1 mouse cellular context compared by ENCODE assay signal in the genomic region with DNA sequence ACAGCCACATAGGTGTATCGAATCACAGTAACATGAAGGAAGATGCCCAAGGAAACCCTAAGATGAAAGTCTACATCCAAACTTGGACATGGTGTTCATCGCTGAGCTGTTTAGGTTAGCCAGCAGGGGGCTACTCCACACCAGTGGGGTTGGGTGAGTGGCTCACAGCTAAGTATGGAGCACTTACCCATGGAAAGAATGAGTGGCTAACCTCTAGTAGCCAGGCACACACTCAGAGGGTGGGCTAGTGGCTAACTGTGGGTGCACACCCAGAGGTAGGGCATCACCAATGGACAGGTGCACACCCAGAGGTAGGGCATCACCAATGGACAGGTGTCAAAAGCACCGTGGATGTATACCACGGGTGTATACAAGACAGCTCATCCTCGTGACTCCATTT.
TF ChIP-seq lines count a peak whose summit lies in the region.

No protein-coding gene starts in this region.

TF ChIP-seq in CH12.LX, 34 proteins besides CTCF, POLR2A, EP300 and RAD21:
- TF ChIP-seq JUND (conservative IDR thresholded peaks at IDR 0.05; ENCODE audit: low read depth, low read length) (peak; percentile 71), SMC3 (IDR thresholded peaks at IDR 0.05; ENCODE audit: low read depth, low read length) (peak; percentile 77), MAZ (IDR thresholded peaks at IDR 0.05; ENCODE audit: low read depth, low read length) (0 out of 2 replicates have a peak, but pooled peaks have one; percentile 32), PAX5 (IDR thresholded peaks at IDR 0.05; ENCODE audit: low read length) (no peak), JUN (IDR thresholded peaks at IDR 0.05; ENCODE audit: insufficient read depth, low read depth, low read length) (peak; percentile 37; the same call in 1 of the 2 replicates)
